Mouse (Mus musculus) erythroblast, embryonic 14.5 days (primary cell): ENCODE measurements around the gene Amph.

Experiments used
- GATA1 ChIP-seq: IDR thresholded peaks from 2 replicates; pipeline ENCODE4 v1.6.1; 2012; ENCODE audit warnings: low read length, inconsistent platforms, mixed read lengths
- TAL1 ChIP-seq: IDR thresholded peaks from 3 replicates; pipeline ENCODE4 v1.6.1; 2012; ENCODE audit warnings: low read length, inconsistent platforms, mixed read lengths

GRCm38 (mm10) chr13:19027766-19028350 lies 79.9 kb downstream of the Amph start:
- TF ChIP-seq TAL1 (no peak), GATA1 (no peak)
